In the genomic region with DNA sequence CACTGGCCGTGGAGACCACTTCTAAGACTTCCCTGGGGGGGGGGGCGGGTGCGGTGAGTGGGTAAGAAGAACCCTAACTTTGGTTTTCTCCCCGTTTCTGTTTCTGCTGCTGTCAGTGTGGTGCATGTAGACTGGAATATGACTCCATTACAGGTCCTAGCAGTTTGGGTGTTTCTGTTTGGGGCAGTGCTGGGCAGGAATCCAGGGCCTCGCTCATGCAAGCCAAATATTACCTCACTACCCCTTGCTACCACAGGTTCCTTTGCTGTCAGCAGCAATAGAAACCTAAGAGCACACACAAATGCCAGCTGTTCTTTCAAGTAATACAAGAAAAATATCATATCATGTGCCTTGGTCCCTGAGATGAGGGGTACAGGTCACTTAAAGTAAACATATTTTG, we compare ENCODE assay signal across 11 mouse cellular contexts. TPM values are rescaled to one million over a fixed set of nuclear protein-coding genes. Genes with fewer than 3 reads are reported as not detected.
DNase-seq lines count a peak whose midpoint lies in the region; ATAC-seq and TF ChIP-seq lines count a peak whose summit lies in the region.
"Had no signal": no experiment of that assay in that cellular context is flagged by ENCODE, and none has a peak within 500 bp of the region (broad histone marks: within the 10 kb centered on the region; RNA-seq: fewer than 3 reads in every experiment).

No protein-coding gene starts in this region.

- H3K4me2 ChIP-seq in midbrain, embryonic 11.5 days: no peak overlapping the region
- H3K4me2 ChIP-seq in midbrain, embryonic 13.5 days (replicated peaks): no peak overlapping the region
- no peak overlapping the region for H3K4me2 ChIP-seq in intestine, embryonic 16.5 days (ENCODE audit: low read depth, low read length)
- no peak overlapping the region for H3K4me2 ChIP-seq in forebrain, postnatal 0 days (ENCODE audit: low read depth)
- H3K4me2 ChIP-seq: hindbrain, embryonic 15.5 days; lung, embryonic 14.5 days had no signal

- DNase-seq in gastrocnemius, adult 18-20 months (ENCODE audit: low spot score): peak; percentile 83
- no peak for DNase-seq in gastrocnemius, postnatal 4 days (ENCODE audit: low spot score in 2 of 2)
- DNase-seq in midbrain, embryonic 11.5 days (ENCODE audit: low spot score, missing footprints): peak; percentile 21
- DNase-seq in heart, postnatal 10 days: peak; percentile 70 to 76
- DNase-seq in left cerebral cortex, postnatal 10 days (ENCODE audit: extremely low spot score in 1 of 2, low spot score in 2 of 2): no peak
- no peak for DNase-seq in forebrain, postnatal 0 days
- DNase-seq: lung, embryonic 14.5 days had no signal

- H3K27me3 ChIP-seq in midbrain, embryonic 11.5 days (ENCODE audit: control insufficient read depth, insufficient read depth, low read length): no peaks in the 10 kb centered on the region
- no peaks in the 10 kb centered on the region for H3K27me3 ChIP-seq in midbrain, embryonic 13.5 days
- no peaks in the 10 kb centered on the region for H3K27me3 ChIP-seq in intestine, embryonic 16.5 days (replicated peaks; ENCODE audit: control insufficient read depth, insufficient read depth, low read length)
- no peaks in the 10 kb centered on the region for H3K27me3 ChIP-seq in forebrain, postnatal 0 days (ENCODE audit: insufficient read depth, low read length)
- H3K27me3 ChIP-seq: hindbrain, embryonic 15.5 days had no signal

- no peak overlapping the region for H3K27ac ChIP-seq in midbrain, embryonic 11.5 days (ENCODE audit: low read depth, low read length)
- H3K27ac ChIP-seq in midbrain, embryonic 13.5 days: no peak overlapping the region
- no peak overlapping the region for H3K27ac ChIP-seq in intestine, embryonic 16.5 days (ENCODE audit: low read length)
- no peak overlapping the region for H3K27ac ChIP-seq in forebrain, postnatal 0 days (ENCODE audit: low read depth, low read length)
- H3K27ac ChIP-seq: forebrain, embryonic 10.5 days; hindbrain, embryonic 15.5 days had no signal

- intact Hi-C loops in heart, postnatal 10 days (cut with DNase I): no loop called here
- intact Hi-C loops in left cerebral cortex, postnatal 10 days (cut with DNase I): no loop called here

- no peak for TF ChIP-seq CTCF in forebrain, postnatal 0 days (IDR thresholded peaks at IDR 0.05; ENCODE audit: low read depth)

- no peak overlapping the region for H3K4me3 ChIP-seq in midbrain, embryonic 11.5 days (ENCODE audit: low read depth, low read length)
- H3K4me3 ChIP-seq in midbrain, embryonic 13.5 days (replicated peaks): no peak overlapping the region
- no peak overlapping the region for H3K4me3 ChIP-seq in intestine, embryonic 16.5 days (ENCODE audit: low read length)
- no peak overlapping the region for H3K4me3 ChIP-seq in forebrain, postnatal 0 days (ENCODE audit: low read depth, low read length)
- H3K4me3 ChIP-seq: forebrain, embryonic 10.5 days; hindbrain, embryonic 15.5 days had no signal

- no peak overlapping the region for H3K9ac ChIP-seq in midbrain, embryonic 11.5 days (ENCODE audit: low read length)
- H3K9ac ChIP-seq in midbrain, embryonic 13.5 days (replicated peaks): no peak overlapping the region
- no peak overlapping the region for H3K9ac ChIP-seq in intestine, embryonic 16.5 days (ENCODE audit: low read depth, low read length)
- H3K9ac ChIP-seq in forebrain, postnatal 0 days: no peak overlapping the region
- H3K9ac ChIP-seq: hindbrain, embryonic 15.5 days; lung, embryonic 14.5 days had no signal

- WGBS in midbrain, embryonic 11.5 days: 93% methylated on average over 5 of the region's 5 CpGs
- WGBS in midbrain, embryonic 13.5 days: 84% methylated on average over 5 of the region's 5 CpGs
- 81% methylated on average over 5 of the region's 5 CpGs for WGBS in intestine, embryonic 16.5 days
- WGBS in forebrain, postnatal 0 days: 78% methylated on average over 5 of the region's 5 CpGs

- no peaks in the 10 kb centered on the region for H3K9me3 ChIP-seq in midbrain, embryonic 11.5 days (ENCODE audit: control insufficient read depth, low read length)
- no peaks in the 10 kb centered on the region for H3K9me3 ChIP-seq in midbrain, embryonic 13.5 days
- H3K9me3 ChIP-seq in intestine, embryonic 16.5 days (ENCODE audit: control insufficient read depth, low read length): no peaks in the 10 kb centered on the region
- no peaks in the 10 kb centered on the region for H3K9me3 ChIP-seq in forebrain, postnatal 0 days (ENCODE audit: low read length)
- H3K9me3 ChIP-seq: forebrain, embryonic 10.5 days; hindbrain, embryonic 15.5 days had no signal

- no peaks in the 10 kb centered on the region for H3K4me1 ChIP-seq in midbrain, embryonic 11.5 days (ENCODE audit: control insufficient read depth, insufficient read depth, low read length)
- H3K4me1 ChIP-seq in midbrain, embryonic 13.5 days (replicated peaks): no peaks in the 10 kb centered on the region
- no peaks in the 10 kb centered on the region for H3K4me1 ChIP-seq in intestine, embryonic 16.5 days (ENCODE audit: control insufficient read depth, insufficient read depth, low read length)
- H3K4me1 ChIP-seq in forebrain, postnatal 0 days (ENCODE audit: insufficient read depth): no peaks in the 10 kb centered on the region
- H3K4me1 ChIP-seq: forebrain, embryonic 10.5 days; hindbrain, embryonic 15.5 days had no signal

- no peaks in the 10 kb centered on the region for H3K36me3 ChIP-seq in midbrain, embryonic 11.5 days (ENCODE audit: control insufficient read depth, insufficient read depth, low read length)
- H3K36me3 ChIP-seq in midbrain, embryonic 13.5 days: no peaks in the 10 kb centered on the region
- no peaks in the 10 kb centered on the region for H3K36me3 ChIP-seq in intestine, embryonic 16.5 days (ENCODE audit: control insufficient read depth, insufficient read depth, low read length)
- no peaks in the 10 kb centered on the region for H3K36me3 ChIP-seq in forebrain, postnatal 0 days (ENCODE audit: insufficient read depth)
- H3K36me3 ChIP-seq: forebrain, embryonic 10.5 days; hindbrain, embryonic 15.5 days had no signal

- no peak for ATAC-seq in midbrain, embryonic 11.5 days (ENCODE audit: low FRiP score)
- no peak for ATAC-seq in midbrain, embryonic 13.5 days
- no peak for ATAC-seq in intestine, embryonic 16.5 days
- no peak for ATAC-seq in forebrain, postnatal 0 days

RNA-seq across cellular contexts. Expression of a gene that starts 24.9 kb away (rescaled TPM):
- total RNA-seq in gastrocnemius, adult 18-20 months (2021): 1,000 to 10,000 TPM; 3,564 to 3,853 TPM
- 1,000 to 10,000 TPM; 3,882 to 3,909 TPM for total RNA-seq in gastrocnemius, postnatal 4 days (2021)
- 1,099 and 1,119 TPM in 2 replicates for polyA plus RNA-seq in midbrain, embryonic 11.5 days (2014; fragmentation: Nextera tagmentation; extraction: Ambion mirVana)
- 876 and 886 TPM in 2 replicates for polyA plus RNA-seq in midbrain, embryonic 13.5 days (2015; fragmentation: Nextera tagmentation; extraction: Ambion mirVana)
- 1,000 to 10,000 TPM; 3,104 to 3,215 TPM for total RNA-seq in heart, postnatal 10 days (2021)
- 1,000 to 10,000 TPM; 1,219 to 1,311 TPM for total RNA-seq in left cerebral cortex, postnatal 10 days (2021)
- 829 and 857 TPM in 2 replicates for polyA plus RNA-seq in intestine, embryonic 16.5 days (2015; fragmentation: Nextera tagmentation; extraction: Ambion mirVana)
- total RNA-seq in forebrain, postnatal 0 days (2014; rRNA removed): 738 and 1,020 TPM in 2 replicates
- 708 and 819 TPM in 2 replicates for polyA plus RNA-seq in forebrain, postnatal 0 days (2015; fragmentation: Nextera tagmentation; extraction: Ambion mirVana)

RNA-seq across cellular contexts. Expression of a gene that starts 33.2 kb away (rescaled TPM):
- 1 to 10 TPM; 6.6 to 9.2 TPM for total RNA-seq in gastrocnemius, adult 18-20 months (2021)
- total RNA-seq in gastrocnemius, postnatal 4 days (2021): 10 to 100 TPM in 1 of 2 experiments, 1 to 10 TPM in 1; 9.4 to 11.0 TPM
- 7.0 and 8.8 TPM in 2 replicates for polyA plus RNA-seq in midbrain, embryonic 11.5 days (2014; fragmentation: Nextera tagmentation; extraction: Ambion mirVana)
- polyA plus RNA-seq in midbrain, embryonic 13.5 days (2015; fragmentation: Nextera tagmentation; extraction: Ambion mirVana): 9.4 and 11.8 TPM in 2 replicates
- total RNA-seq in heart, postnatal 10 days (2021): 10 to 100 TPM; 20.2 to 23.5 TPM
- 10 to 100 TPM; 11.0 to 15.6 TPM for total RNA-seq in left cerebral cortex, postnatal 10 days (2021)
- 2.1 and 2.4 TPM in 2 replicates for polyA plus RNA-seq in intestine, embryonic 16.5 days (2015; fragmentation: Nextera tagmentation; extraction: Ambion mirVana)
- 20.1 and 27.4 TPM in 2 replicates for total RNA-seq in forebrain, postnatal 0 days (2014; rRNA removed)
- 4.7 and 7.0 TPM in 2 replicates for polyA plus RNA-seq in forebrain, postnatal 0 days (2015; fragmentation: Nextera tagmentation; extraction: Ambion mirVana)

Comparison
In these comparisons a context has a peak if more than half of its experiments do, and no peak if none do; other contexts are left out.
1. DNase-seq: peak in gastrocnemius, adult 18-20 months (single experiment), midbrain, embryonic 11.5 days (single experiment) and heart, postnatal 10 days (2 of 2); none in gastrocnemius, postnatal 4 days (0 of 2), left cerebral cortex, postnatal 10 days (0 of 2) and forebrain, postnatal 0 days (single experiment).